Mouse (Mus musculus) layer of hippocampus, adult 2 months (tissue): ENCODE data around the gene Sppl2c. TPM values are rescaled to one million over a fixed set of nuclear protein-coding genes. Genes with fewer than 3 reads are reported as not detected.

Experiments
- DNase-seq, 2 experiments: peaks; one replicate each; pipeline ENCODE4 v3.0.0; 2022; ENCODE audit warnings: low spot score in 2 of 2
- H3K27ac ChIP-seq: fragments of 200-600 bp; 2 replicates; pipeline ENCODE4 v1.8.1; 2022
- H3K4me3 ChIP-seq: fragments of 200-600 bp; 2 replicates; pipeline ENCODE4 v1.8.1; 2022; ENCODE audit warnings: mild to moderate bottlenecking
- CTCF ChIP-seq: fragments of 200-600 bp; conservative IDR thresholded peaks from 2 replicates; pipeline ENCODE4 v1.8.1; 2022; ENCODE audit warnings: antibody characterized with exemption, mild to moderate bottlenecking, moderate library complexity
- long read RNA-seq, 2 experiments: library from polyadenylated mRNA; stranded (forward); transcript quantifications; one replicate each; pipeline ENCODE4 v2.0.0; 2021; ENCODE audit warnings: borderline mapping rate in 2 of 2
- total RNA-seq, 2 experiments: library from RNA; stranded (reverse); gene quantifications; 2 replicates each; pipeline ENCODE4 v1.2.3; 2021

Sppl2c gene
- total RNA-seq: not detected
- long read RNA-seq, experiment 1: 0 reads
- long read RNA-seq, experiment 2: 0 reads

GRCm38 (mm10) chr11:104186135-104186836 is at the start of gene Sppl2c:
Gene Sppl2c (plus strand): TSS chr11:104186327.
- Histone ChIP-seq H3K27ac (no peak within 1 kb of the TSS), H3K4me3 (no peak within 1 kb of the TSS)
- TF ChIP-seq CTCF: no peak
- no peak for DNase-seq

- Histone ChIP-seq H3K27ac (no peak overlapping the region), H3K4me3 (no peak overlapping the region)
- no peak for TF ChIP-seq CTCF
- no peak for DNase-seq
Measured at GRCm38 (mm10) chr11:104138976-104139375, 47.2 kb upstream of the Sppl2c start.

- DNase-seq: no peak
- Histone ChIP-seq H3K27ac (no peak overlapping the region), H3K4me3 (no peak overlapping the region)
- TF ChIP-seq CTCF: no peak
Measured at GRCm38 (mm10) chr11:104144930-104145329, 41.2 kb upstream of the Sppl2c start.

GRCm38 (mm10) chr11:104148787-104149186 is 37.3 kb upstream of the Sppl2c start:
- no peak for TF ChIP-seq CTCF
- H3K4me3 ChIP-seq: no peak overlapping the region
- H3K27ac ChIP-seq: no peak overlapping the region
- no peak for DNase-seq

- Histone ChIP-seq H3K4me3 (no peak overlapping the region), H3K27ac (no peak overlapping the region)
- no peak for DNase-seq
- TF ChIP-seq CTCF: no peak
Measured at GRCm38 (mm10) chr11:104150911-104151310, 35.2 kb upstream of the Sppl2c start.

- Histone ChIP-seq H3K4me3 (no peak overlapping the region), H3K27ac (no peak overlapping the region)
- DNase-seq: no peak
- TF ChIP-seq CTCF: no peak
Measured at GRCm38 (mm10) chr11:104154332-104154731, 31.8 kb upstream of the Sppl2c start.

GRCm38 (mm10) chr11:104154820-104155635 is 31.1 kb upstream of the Sppl2c start:
- Histone ChIP-seq H3K4me3 (no peak overlapping the region), H3K27ac (no peak overlapping the region)
- no peak for TF ChIP-seq CTCF
- no peak for DNase-seq

- DNase-seq: no peak
- no peak overlapping the region for H3K27ac ChIP-seq
- no peak for TF ChIP-seq CTCF
- H3K4me3 ChIP-seq: no peak overlapping the region
Measured at GRCm38 (mm10) chr11:104155899-104156298, 30.2 kb upstream of the Sppl2c start.

GRCm38 (mm10) chr11:104156391-104156790 is 29.7 kb upstream of the Sppl2c start:
- TF ChIP-seq CTCF: no peak
- H3K4me3 ChIP-seq: no peak overlapping the region
- H3K27ac ChIP-seq: no peak overlapping the region
- DNase-seq: no peak

GRCm38 (mm10) chr11:104157603-104158259 is 28.4 kb upstream of the Sppl2c start:
- peak; percentile 83 to 87 for DNase-seq
- H3K4me3 ChIP-seq: peak overlapping the region; percentile 61
- peak overlapping the region; percentile 86 for H3K27ac ChIP-seq
- TF ChIP-seq CTCF: peak; percentile 66

GRCm38 (mm10) chr11:104158260-104158907 is 27.7 kb upstream of the Sppl2c start:
- peak overlapping the region; percentile 61 for H3K4me3 ChIP-seq
- DNase-seq: no peak
- peak overlapping the region; percentile 86 for H3K27ac ChIP-seq
- TF ChIP-seq CTCF: no peak

- TF ChIP-seq CTCF: no peak
- DNase-seq: no peak
- no peak overlapping the region for H3K4me3 ChIP-seq
- H3K27ac ChIP-seq: no peak overlapping the region
Measured at GRCm38 (mm10) chr11:104159769-104160272, 26.3 kb upstream of the Sppl2c start.
